Mouse (Mus musculus) forebrain, postnatal 0 days (tissue): ENCODE measurements around the gene Ppp4r3a. TPM values are rescaled to one million over a fixed set of nuclear protein-coding genes. Genes with fewer than 3 reads are reported as not detected.
"Not testable (repeated sequence)": the region's sequence is repeated elsewhere in the genome, so short reads cannot be mapped to it uniquely, and the experiment has no call there.

ENCODE experiments used
- ATAC-seq: fragments of 200-750 bp; cut with Nextera tagmentation; 2 replicates; pipeline ENCODE4 v1.8.0; 2017; ENCODE audit warnings: mild to moderate bottlenecking, moderate library complexity
- DNase-seq: peaks from one replicate; pipeline ENCODE4 v3.0.0-alpha.2; 2015
- H3K27ac ChIP-seq: fragments of 300-500 bp; sonication (generic); 2 replicates; pipeline ENCODE4 v1.5.1; 2014; ENCODE audit warnings: low read depth, mild to moderate bottlenecking, antibody characterized with exemption, low read length, moderate library complexity, mixed read lengths
- H3K27me3 ChIP-seq: fragments of 300-500 bp; sonication (generic); 2 replicates; pipeline ENCODE4 v1.6.1; 2014; ENCODE audit warnings: mild to moderate bottlenecking, low read length, mixed read lengths; ENCODE audit not compliant: insufficient read depth
- H3K36me3 ChIP-seq: fragments of 300-500 bp; sonication (generic); 2 replicates; pipeline ENCODE4 v1.6.1; 2014; ENCODE audit warnings: mild to moderate bottlenecking, moderate library complexity; ENCODE audit not compliant: insufficient read depth
- H3K4me1 ChIP-seq: fragments of 300-500 bp; sonication (generic); 2 replicates; pipeline ENCODE4 v1.6.1; 2014; ENCODE audit warnings: antibody characterized with exemption; ENCODE audit not compliant: insufficient read depth
- H3K4me2 ChIP-seq: fragments of 300-500 bp; sonication (generic); 2 replicates; pipeline ENCODE4 v1.6.1; 2014; ENCODE audit warnings: low read depth, mild to moderate bottlenecking, moderate library complexity
- H3K4me3 ChIP-seq: fragments of 300-500 bp; sonication (generic); 2 replicates; pipeline ENCODE4 v1.5.1; 2014; ENCODE audit warnings: low read depth, low read length, mixed read lengths
- H3K9ac ChIP-seq: fragments of 300-500 bp; sonication (generic); 2 replicates; pipeline ENCODE4 v1.6.1; 2014; ENCODE audit warnings: mild to moderate bottlenecking
- H3K9me3 ChIP-seq: fragments of 300-500 bp; sonication (generic); 2 replicates; pipeline ENCODE4 v1.6.1; 2016; ENCODE audit warnings: low read length
- CTCF ChIP-seq: sonication (generic); IDR thresholded peaks from 2 replicates; pipeline ENCODE4 v1.5.1; 2016; ENCODE audit warnings: antibody characterized with exemption, control low read depth, low read depth
- WGBS: fragments of 180-500 bp; shearing (Covaris S2); extraction: QIAGEN DNeasy Blood & Tissue Kit; methylation state at CpG from one replicate; pipeline ENCODE4 v1.1.7; 2014; 5-methylcytosine and 5-hydroxymethylcytosine counted together
- polyA plus RNA-seq: library from polyadenylated mRNA; unstranded; fragments of >200 nt; fragmentation: Nextera tagmentation; extraction: Ambion mirVana; gene quantifications from 2 replicates; pipeline ENCODE4 v1.2.1, GENCODE M21; 2015
- total RNA-seq: library from RNA; depleted of rRNA; stranded (reverse); fragments of >200 nt; gene quantifications from 2 replicates; pipeline ENCODE4 v1.2.3, GENCODE M21; 2014

Gene Ppp4r3a
- total and polyA plus RNA-seq, 2 experiments from 2014 or later: 14.9 to 49.1 TPM

DNA sequence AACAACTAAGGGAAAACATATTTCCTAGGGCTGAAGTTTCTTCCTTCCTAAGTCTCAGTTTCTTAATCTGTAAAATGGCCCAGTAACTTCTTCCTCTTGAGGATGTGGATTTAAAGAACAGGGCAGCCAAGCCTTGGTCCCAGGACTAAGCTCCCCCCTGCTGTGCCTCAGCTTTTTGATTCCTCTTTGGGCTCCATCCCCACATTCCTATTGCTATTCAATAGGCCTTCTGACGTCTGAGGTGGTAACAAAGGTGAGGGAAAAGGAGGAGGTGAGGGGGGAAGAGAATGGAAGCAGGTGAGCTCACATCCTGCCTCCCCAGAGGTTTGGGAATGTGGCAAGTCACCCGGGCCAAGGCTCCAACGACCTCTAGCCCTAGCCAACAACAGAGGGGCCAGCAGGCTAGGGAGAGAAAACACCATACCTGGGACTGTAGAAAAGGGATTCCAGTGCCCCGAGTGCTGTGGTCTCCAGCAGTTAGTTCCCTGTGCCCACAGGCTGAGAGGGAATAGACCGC is 67.0 kb downstream of the Ppp4r3a start:
- TF ChIP-seq CTCF: no peak
- H3K9me3 ChIP-seq: no peaks in the 10 kb centered on the region
- H3K27me3 ChIP-seq: no peaks in the 10 kb centered on the region
- no peak overlapping the region for H3K4me3 ChIP-seq
- DNase-seq (no peak), ATAC-seq (no peak)
- peaks cover 20% of the 10 kb centered on the region; the same call in 1 of the 2 replicates for H3K4me1 ChIP-seq
- WGBS: 46% methylated on average over 5 of the region's 5 CpGs
- no peak overlapping the region for H3K4me2 ChIP-seq
- peaks cover 8% of the 10 kb centered on the region; the same call in 1 of the 2 replicates for H3K36me3 ChIP-seq
- H3K9ac ChIP-seq: no peak overlapping the region
- no peak overlapping the region for H3K27ac ChIP-seq

- 33% methylated on average over 4 of the region's 4 CpGs for WGBS
- Histone ChIP-seq H3K27me3 (no peaks in the 10 kb centered on the region), H3K27ac (0 out of 2 replicates have a peak overlapping the region, but pooled peaks have one; percentile 4), H3K4me3 (no peak overlapping the region), H3K9me3 (no peaks in the 10 kb centered on the region), H3K4me1 (peaks cover 20% of the 10 kb centered on the region; the same call in 1 of the 2 replicates), H3K36me3 (peaks cover 4% of the 10 kb centered on the region; the same call in 1 of the 2 replicates), H3K4me2 (no peak overlapping the region), H3K9ac (no peak overlapping the region)
- TF ChIP-seq CTCF: no peak
- DNase-seq (peak; percentile 36), ATAC-seq (no peak)
These were observed 67.6 kb downstream of the Ppp4r3a start for GRCm38 (mm10) chr12:101015926-101016325.

DNA sequence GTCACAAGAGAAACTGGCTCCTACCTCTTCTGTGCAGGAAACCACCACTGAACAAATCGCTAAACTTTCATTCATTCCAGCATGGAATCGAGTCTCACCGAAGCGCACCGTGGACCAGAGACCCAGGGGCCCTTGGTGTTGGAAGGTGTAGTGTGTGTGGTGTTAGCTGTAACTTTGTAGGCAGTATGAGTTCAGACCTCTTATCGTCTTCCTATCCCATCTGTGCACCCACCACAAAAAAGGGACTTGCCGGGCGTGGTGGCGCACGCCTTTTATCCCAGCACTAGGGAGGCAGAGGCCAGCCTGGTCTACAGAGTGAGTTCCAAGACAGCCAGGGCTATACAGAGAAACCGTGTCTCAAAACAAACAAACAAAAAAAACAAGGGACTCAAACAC is 68.3 kb downstream of the Ppp4r3a start:
- peaks cover 20% of the 10 kb centered on the region; the same call in 1 of the 2 replicates for H3K4me1 ChIP-seq
- H3K27ac ChIP-seq: no peak overlapping the region
- H3K36me3 ChIP-seq: no peaks in the 10 kb centered on the region
- TF ChIP-seq CTCF: no peak
- 72% methylated on average over 11 of the region's 11 CpGs for WGBS
- ATAC-seq (no peak), DNase-seq (no peak)
- no peak overlapping the region for H3K9ac ChIP-seq
- no peak overlapping the region for H3K4me3 ChIP-seq
- no peaks in the 10 kb centered on the region for H3K27me3 ChIP-seq
- no peak overlapping the region for H3K4me2 ChIP-seq
- H3K9me3 ChIP-seq: no peaks in the 10 kb centered on the region

DNA sequence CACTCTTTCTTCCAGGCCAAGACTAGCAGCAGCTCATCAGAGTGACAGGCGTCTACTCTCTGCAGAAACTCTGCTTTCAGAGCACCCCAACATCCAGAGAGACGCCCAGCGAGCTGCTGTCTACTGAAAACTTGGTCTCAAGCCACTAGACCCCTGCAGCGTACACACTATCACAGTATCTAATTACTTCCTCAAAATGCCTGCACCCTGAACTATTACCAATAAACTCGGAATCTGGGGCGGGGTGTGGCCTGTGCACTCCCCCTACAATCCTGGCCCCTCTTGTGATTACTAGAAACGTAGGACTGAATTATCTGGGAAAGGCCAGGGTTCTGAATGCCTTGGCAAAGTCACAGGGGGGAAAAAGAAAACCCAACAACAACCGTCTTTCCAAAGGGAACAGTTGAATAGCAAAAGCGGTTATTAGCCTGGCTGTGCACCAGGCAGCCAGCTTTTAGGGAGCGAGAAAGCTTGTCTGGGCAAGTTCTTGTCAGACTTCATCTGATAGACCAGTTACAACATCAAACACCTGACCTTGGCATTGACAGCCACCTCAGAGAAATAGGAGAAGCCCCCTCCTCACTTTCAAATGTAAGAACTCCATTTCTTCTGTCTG is 68.8 kb downstream of the Ppp4r3a start:
- Histone ChIP-seq H3K9ac (no peak overlapping the region), H3K27ac (peak overlapping the region; percentile 59), H3K27me3 (no peaks in the 10 kb centered on the region), H3K4me3 (no peak overlapping the region), H3K36me3 (no peaks in the 10 kb centered on the region), H3K4me2 (no peak overlapping the region), H3K4me1 (peaks cover 20% of the 10 kb centered on the region; the same call in 1 of the 2 replicates), H3K9me3 (no peaks in the 10 kb centered on the region)
- TF ChIP-seq CTCF: no peak
- peak; percentile 5; the same call in 1 of the 2 replicates for ATAC-seq
- WGBS: 39% methylated on average over 10 of the region's 10 CpGs
- peak; percentile 35 for DNase-seq

DNA sequence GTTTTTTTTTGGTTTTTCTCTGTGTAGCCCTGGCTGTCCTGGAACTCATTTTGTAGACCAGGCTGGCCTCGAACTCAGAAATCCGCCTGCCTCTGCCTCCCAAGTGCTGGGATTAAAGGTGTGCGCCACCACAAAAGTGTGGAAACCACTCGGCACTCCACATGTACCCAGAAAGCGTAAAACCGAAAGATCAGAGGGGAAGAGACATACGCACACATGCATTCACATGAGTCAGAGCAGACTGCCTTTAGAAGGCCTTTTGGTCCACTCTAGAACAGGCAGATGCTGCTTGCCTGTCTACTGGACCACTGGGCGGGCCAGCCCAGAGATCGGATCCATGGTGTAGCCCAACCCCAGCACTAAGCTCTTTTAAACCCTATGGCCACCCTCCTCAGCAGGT is 69.8 kb downstream of the Ppp4r3a start:
- ATAC-seq, DNase-seq, H3K9ac ChIP-seq, H3K4me2 ChIP-seq, H3K27ac ChIP-seq, H3K9me3 ChIP-seq, H3K4me3 ChIP-seq, H3K27me3 ChIP-seq, H3K36me3 ChIP-seq: not testable (repeated sequence)
- 94% methylated on average over 9 of the region's 9 CpGs for WGBS
- H3K4me1 ChIP-seq: peaks cover 17% of the 10 kb centered on the region; the same call in 1 of the 2 replicates

DNA sequence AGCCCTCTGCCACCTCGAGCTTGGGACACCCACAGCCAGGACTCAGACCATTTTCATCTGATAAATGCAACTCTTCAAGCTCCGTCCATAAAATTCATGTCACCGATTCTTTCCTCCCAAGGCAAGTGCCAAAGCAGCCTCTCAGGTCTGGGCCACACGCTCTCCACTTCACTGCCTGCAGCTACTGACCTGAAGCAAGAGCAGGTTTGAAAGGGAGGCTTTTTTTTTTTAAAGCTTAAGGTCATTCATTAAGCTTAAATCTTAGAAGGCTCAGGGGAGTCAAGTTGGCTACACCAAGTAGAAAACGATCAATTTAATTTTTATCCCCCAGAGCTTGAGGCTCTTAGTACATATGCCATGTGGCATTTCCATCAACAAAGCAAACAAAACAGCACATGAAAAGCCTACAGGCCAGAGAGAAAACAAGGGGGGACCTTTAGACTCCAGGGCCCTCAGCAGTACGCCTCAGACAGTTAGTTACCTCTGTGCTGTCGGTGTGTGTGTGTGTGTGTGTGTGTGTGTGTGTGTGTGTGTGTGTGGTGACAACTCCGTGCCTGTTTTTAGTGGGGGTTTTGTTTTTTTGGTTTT is 70.3 kb downstream of the Ppp4r3a start:
- 44% methylated on average over 8 of the region's 8 CpGs for WGBS
- no peak for TF ChIP-seq CTCF

More for the DNA sequence above, 70.3 kb downstream of the Ppp4r3a start:
- Histone ChIP-seq H3K4me3 (no peak overlapping the region), H3K9ac (no peak overlapping the region), H3K4me2 (no peak overlapping the region), H3K9me3 (no peaks in the 10 kb centered on the region), H3K27ac (no peak overlapping the region), H3K27me3 (no peaks in the 10 kb centered on the region), H3K4me1 (peaks cover 16% of the 10 kb centered on the region; the same call in 1 of the 2 replicates), H3K36me3 (no peaks in the 10 kb centered on the region)
- ATAC-seq (no peak), DNase-seq (no peak)
